Mouse (Mus musculus): ENCODE measurements around the gene Fbln7. TPM values are rescaled to one million over a fixed set of nuclear protein-coding genes. Genes with fewer than 3 reads are reported as not detected.

The Fbln7 gene
- polyA plus RNA-seq, 1 experiment from 2014 or later = 2.8 TPM

GRCm38 (mm10) chr2:128881236-128881635 is 18.5 kb downstream of the Fbln7 start:
- no peak overlapping the region for H3K4me2 ChIP-seq (replicated peaks)
- 68% methylated on average over 4 of the region's 4 CpGs for WGBS
- ATAC-seq (ENCODE audit: low FRiP score) = no peak
- H3K9ac ChIP-seq = no peak overlapping the region
- no peaks in the 10 kb centered on the region for H3K27me3 ChIP-seq
- no peak overlapping the region for H3K27ac ChIP-seq
- H3K9me3 ChIP-seq (replicated peaks) = no peaks in the 10 kb centered on the region
- H3K4me1 ChIP-seq = no peaks in the 10 kb centered on the region
- no peaks in the 10 kb centered on the region for H3K36me3 ChIP-seq
- no peak overlapping the region for H3K4me3 ChIP-seq

- no peak overlapping the region for H3K27ac ChIP-seq
- no peak for ATAC-seq (ENCODE audit: low FRiP score)
- 84% methylated on average over 8 of the region's 8 CpGs for WGBS
Observed at GRCm38 (mm10) chr2:128885225-128885811, 22.5 kb downstream of the Fbln7 start.

GRCm38 (mm10) chr2:128887866-128888550 is 25.2 kb downstream of the Fbln7 start:
- no peaks in the 10 kb centered on the region for H3K36me3 ChIP-seq
- no peak overlapping the region; the same call in 1 of the 2 replicates for H3K27ac ChIP-seq
- H3K4me2 ChIP-seq (replicated peaks) = no peak overlapping the region
- no peak overlapping the region for H3K9ac ChIP-seq
- peaks cover 6% of the 10 kb centered on the region; the same call in 1 of the 2 replicates for H3K9me3 ChIP-seq (replicated peaks)
- 64% methylated on average over 6 of the region's 6 CpGs for WGBS
- no peak overlapping the region for H3K4me3 ChIP-seq
- no peaks in the 10 kb centered on the region for H3K27me3 ChIP-seq
- H3K4me1 ChIP-seq = peaks cover 8% of the 10 kb centered on the region
- no peak for ATAC-seq (ENCODE audit: low FRiP score)

More at GRCm38 (mm10) chr2:128885225-128885811, 22.5 kb downstream of the Fbln7 start:
- Histone ChIP-seq H3K9ac (no peak overlapping the region), H3K4me1 (no peaks in the 10 kb centered on the region), H3K4me3 (no peak overlapping the region), H3K9me3 (replicated peaks) (no peaks in the 10 kb centered on the region), H3K27me3 (no peaks in the 10 kb centered on the region), H3K36me3 (no peaks in the 10 kb centered on the region), H3K4me2 (replicated peaks) (no peak overlapping the region)

- Histone ChIP-seq H3K27me3 (no peaks in the 10 kb centered on the region), H3K27ac (no peak overlapping the region), H3K4me1 (peaks cover 8% of the 10 kb centered on the region), H3K4me3 (no peak overlapping the region), H3K9me3 (replicated peaks) (peaks cover 9% of the 10 kb centered on the region; the same call in 1 of the 2 replicates), H3K4me2 (replicated peaks) (no peak overlapping the region), H3K36me3 (no peaks in the 10 kb centered on the region), H3K9ac (no peak overlapping the region)
- no peak for ATAC-seq (ENCODE audit: low FRiP score)
- WGBS = 92% methylated on average over 4 of the region's 4 CpGs
Observed at GRCm38 (mm10) chr2:128890661-128891335, 28.0 kb downstream of the Fbln7 start.

DNA sequence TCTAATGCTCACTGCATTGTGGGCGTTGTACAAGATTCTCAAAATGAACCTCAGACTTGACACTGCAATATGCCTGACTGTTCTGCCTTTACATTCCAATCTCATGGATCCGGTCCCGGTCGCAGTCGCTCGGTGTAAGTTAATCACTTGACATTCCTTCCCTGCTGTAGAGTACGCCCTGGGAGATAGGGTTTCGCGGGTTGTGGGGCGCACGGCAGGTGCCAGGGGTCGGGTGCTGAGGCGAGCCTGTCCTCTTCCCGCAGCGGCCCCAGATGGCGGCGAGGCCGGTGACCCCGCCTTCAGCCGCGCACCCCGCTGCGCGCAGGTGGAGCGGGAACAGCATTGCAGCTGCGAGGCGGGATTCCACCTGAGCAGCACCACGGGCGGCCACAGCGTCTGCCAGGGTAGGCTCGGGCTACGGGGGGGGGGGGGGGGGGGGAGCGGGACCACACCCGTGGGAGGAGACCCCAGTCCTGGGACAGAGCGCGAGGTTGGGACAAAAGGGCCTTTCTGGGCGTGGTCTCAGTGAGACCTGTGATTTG is 29.5 kb downstream of the Fbln7 start:
- Histone ChIP-seq H3K27ac (no peak overlapping the region), H3K9ac (peak overlapping the region; percentile 54), H3K4me2 (replicated peaks) (peak overlapping the region; percentile 77), H3K9me3 (replicated peaks) (peaks cover 9% of the 10 kb centered on the region; the same call in 1 of the 2 replicates), H3K4me1 (peaks cover 8% of the 10 kb centered on the region), H3K36me3 (no peaks in the 10 kb centered on the region), H3K4me3 (peak overlapping the region; percentile 42), H3K27me3 (no peaks in the 10 kb centered on the region)
- ATAC-seq (ENCODE audit: low FRiP score) = no peak
- 4% methylated on average over 36 of the region's 37 CpGs for WGBS

GRCm38 (mm10) chr2:128902843-128903242 is 40.1 kb downstream of the Fbln7 start:
- Histone ChIP-seq H3K9ac (no peak overlapping the region), H3K4me2 (replicated peaks) (no peak overlapping the region), H3K9me3 (replicated peaks) (0 out of 2 replicates have a peak, but pooled peaks cover 5% of the 10 kb centered on the region), H3K27ac (no peak overlapping the region), H3K27me3 (no peaks in the 10 kb centered on the region), H3K4me3 (no peak overlapping the region), H3K36me3 (no peaks in the 10 kb centered on the region), H3K4me1 (no peaks in the 10 kb centered on the region)
- 79% methylated on average over 6 of the region's 6 CpGs for WGBS
- ATAC-seq (ENCODE audit: low FRiP score) = no peak; the same call in 1 of the 2 replicates

DNA sequence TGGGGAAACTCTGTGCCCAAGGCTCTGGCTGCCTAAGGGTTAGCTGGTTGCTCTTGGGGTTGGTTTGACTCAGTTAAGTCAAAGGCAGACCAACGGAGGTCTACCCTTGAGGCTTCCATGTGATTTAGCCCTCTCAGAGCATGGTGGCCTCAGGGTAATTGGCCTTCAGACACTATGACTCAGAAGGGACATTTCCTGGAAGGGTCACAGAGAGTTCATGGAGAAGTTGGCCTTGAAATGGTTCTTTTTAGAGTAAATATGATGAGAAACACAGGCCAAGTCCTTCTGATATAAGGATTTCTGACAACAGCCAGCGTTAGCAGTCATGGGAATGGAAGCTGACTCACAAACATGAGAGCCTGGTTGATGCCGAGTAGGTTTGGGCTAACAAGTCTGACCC is 40.9 kb downstream of the Fbln7 start:
- Histone ChIP-seq H3K27ac (no peak overlapping the region), H3K4me3 (no peak overlapping the region), H3K9me3 (replicated peaks) (0 out of 2 replicates have a peak, but pooled peaks cover 5% of the 10 kb centered on the region), H3K9ac (no peak overlapping the region), H3K36me3 (no peaks in the 10 kb centered on the region), H3K4me2 (replicated peaks) (no peak overlapping the region), H3K4me1 (no peaks in the 10 kb centered on the region), H3K27me3 (no peaks in the 10 kb centered on the region)
- WGBS = 79% methylated on average over 3 of the region's 3 CpGs
- no peak for ATAC-seq (ENCODE audit: low FRiP score)

DNA sequence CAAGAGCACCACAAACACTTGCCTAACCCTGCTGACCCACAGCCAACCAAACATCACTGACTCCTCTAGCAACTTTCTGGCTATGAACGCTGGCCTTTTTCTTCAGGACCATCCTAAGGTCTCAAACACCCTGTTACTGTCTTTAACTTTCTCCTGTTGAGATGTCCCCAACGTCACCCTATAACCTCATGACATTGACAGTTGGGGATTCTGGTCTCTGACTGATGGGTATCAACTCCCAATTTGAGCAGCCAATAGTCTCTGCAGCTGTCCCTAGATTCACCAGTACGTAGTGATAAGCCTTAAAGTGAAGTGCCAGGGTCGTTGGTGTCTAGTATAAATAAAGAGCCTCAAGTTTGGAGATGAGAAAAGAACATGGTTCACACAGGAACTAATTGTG is 52.2 kb downstream of the Fbln7 start:
- Histone ChIP-seq H3K36me3 (no peaks in the 10 kb centered on the region), H3K9ac (no peak overlapping the region), H3K27me3 (no peaks in the 10 kb centered on the region), H3K27ac (no peak overlapping the region), H3K9me3 (replicated peaks) (no peaks in the 10 kb centered on the region), H3K4me1 (no peaks in the 10 kb centered on the region), H3K4me2 (replicated peaks) (no peak overlapping the region), H3K4me3 (no peak overlapping the region)
- 86% methylated on average over 4 of the region's 4 CpGs for whole genome bisulfite sequencing
- no peak for ATAC-seq (ENCODE audit: low FRiP score)

DNA sequence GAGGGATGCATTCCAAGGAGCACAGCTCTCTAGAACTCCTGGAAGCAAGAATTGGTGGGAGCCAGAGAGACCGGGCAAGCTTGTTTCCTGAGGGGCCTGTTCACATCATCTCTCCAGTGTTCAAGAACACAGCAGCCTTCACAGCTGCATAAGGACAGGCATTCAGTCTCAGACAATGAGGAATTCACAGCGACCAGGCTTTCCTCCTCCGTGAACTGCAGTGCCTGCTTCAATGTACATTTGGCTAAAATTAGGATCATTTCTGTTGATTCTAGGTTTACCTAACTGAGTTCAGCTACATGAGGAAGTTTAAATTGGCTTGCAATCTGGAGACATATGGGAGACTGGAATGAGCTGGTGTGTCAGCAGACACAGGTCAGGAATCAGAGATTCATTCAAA is 53.7 kb downstream of the Fbln7 start:
- Histone ChIP-seq H3K4me1 (no peaks in the 10 kb centered on the region), H3K4me2 (replicated peaks) (no peak overlapping the region), H3K27me3 (no peaks in the 10 kb centered on the region), H3K4me3 (no peak overlapping the region), H3K27ac (no peak overlapping the region), H3K9ac (no peak overlapping the region), H3K36me3 (no peaks in the 10 kb centered on the region), H3K9me3 (replicated peaks) (no peaks in the 10 kb centered on the region)
- no peak for ATAC-seq (ENCODE audit: low FRiP score)
- 68% methylated on average over 3 of the region's 3 CpGs for WGBS

DNA sequence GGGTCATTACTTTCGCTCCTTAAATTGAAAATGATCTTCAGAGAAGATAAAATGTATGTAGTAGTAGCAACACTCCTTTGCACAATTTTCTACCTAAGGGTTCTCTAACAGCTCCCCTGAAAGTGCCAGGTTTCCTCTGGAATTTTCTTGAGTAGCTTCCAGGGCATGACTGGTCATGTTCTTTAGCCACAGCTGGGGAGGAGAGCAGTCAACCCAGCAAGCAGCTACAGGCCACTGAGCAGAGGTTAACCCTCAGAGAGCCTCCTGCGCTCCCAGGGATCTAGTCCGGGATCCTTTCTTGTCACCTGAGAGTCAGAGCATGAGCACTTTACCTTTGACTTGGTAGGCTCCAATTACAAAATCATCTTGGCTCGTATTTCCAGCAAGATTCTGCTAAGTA is 62.0 kb downstream of the Fbln7 start:
- no peak overlapping the region for H3K4me3 ChIP-seq
- no peak overlapping the region for H3K9ac ChIP-seq
- H3K27ac ChIP-seq = no peak overlapping the region
- H3K4me2 ChIP-seq (replicated peaks) = no peak overlapping the region
- no peaks in the 10 kb centered on the region for H3K27me3 ChIP-seq
- 89% methylated on average over 4 of the region's 4 CpGs for WGBS
- no peak for ATAC-seq (ENCODE audit: low FRiP score)
- H3K36me3 ChIP-seq = peaks cover 22% of the 10 kb centered on the region
- H3K4me1 ChIP-seq = no peaks in the 10 kb centered on the region
- H3K9me3 ChIP-seq (replicated peaks) = no peaks in the 10 kb centered on the region

- Histone ChIP-seq H3K4me1 (no peaks in the 10 kb centered on the region), H3K27me3 (no peaks in the 10 kb centered on the region), H3K27ac (no peak overlapping the region), H3K9ac (no peak overlapping the region), H3K9me3 (replicated peaks) (no peaks in the 10 kb centered on the region), H3K36me3 (peaks cover 31% of the 10 kb centered on the region), H3K4me3 (no peak overlapping the region), H3K4me2 (replicated peaks) (no peak overlapping the region)
- ATAC-seq (ENCODE audit: low FRiP score) = no peak
- 88% methylated on average over 3 of the region's 3 CpGs for WGBS
Observed at GRCm38 (mm10) chr2:128928446-128928845, 65.7 kb downstream of the Fbln7 start.

- Histone ChIP-seq H3K27me3 (no peaks in the 10 kb centered on the region), H3K9ac (no peak overlapping the region), H3K4me2 (replicated peaks) (no peak overlapping the region), H3K4me3 (no peak overlapping the region), H3K27ac (no peak overlapping the region), H3K36me3 (peaks cover 30% of the 10 kb centered on the region), H3K4me1 (no peaks in the 10 kb centered on the region), H3K9me3 (replicated peaks) (no peaks in the 10 kb centered on the region)
- ATAC-seq (ENCODE audit: low FRiP score) = no peak
Observed at GRCm38 (mm10) chr2:128930704-128931103, 67.9 kb downstream of the Fbln7 start.

Data from hindbrain, embryonic 12.5 days (tissue).